Mouse (Mus musculus) heart, embryonic 15.5 days (tissue): ENCODE results near the gene Tmem107. TPM values are rescaled to one million over a fixed set of nuclear protein-coding genes. Genes with fewer than 3 reads are reported as not detected.
"Not testable (repeated sequence)": the region's sequence is repeated elsewhere in the genome, so short reads cannot be mapped to it uniquely, and the experiment has no call there.

Source experiments
- ATAC-seq: fragments of 200-750 bp; cut with Nextera tagmentation; replicated peaks from 2 replicates; pipeline ENCODE4 v1.8.0; 2017; ENCODE audit warnings: low read depth, moderate TSS enrichment; ENCODE audit not compliant: insufficient number of reproducible peaks, insufficient read depth, low FRiP score
- H3K27ac ChIP-seq: fragments of 300-500 bp; sonication (generic); 2 replicates; pipeline ENCODE4 v1.5.1; 2015; ENCODE audit warnings: mild to moderate bottlenecking, inconsistent platforms
- H3K27me3 ChIP-seq: fragments of 300-500 bp; sonication (generic); 2 replicates; pipeline ENCODE4 v1.6.1; 2015; ENCODE audit warnings: inconsistent platforms
- H3K36me3 ChIP-seq: fragments of 300-500 bp; sonication (generic); 2 replicates; pipeline ENCODE4 v1.6.1; 2015; ENCODE audit warnings: mild to moderate bottlenecking, inconsistent platforms
- H3K4me1 ChIP-seq: fragments of 300-500 bp; sonication (generic); replicated peaks from 2 replicates; pipeline ENCODE4 v1.6.1; 2015; ENCODE audit warnings: inconsistent platforms
- H3K4me2 ChIP-seq: fragments of 300-500 bp; sonication (generic); 2 replicates; pipeline ENCODE4 v1.6.1; 2015; ENCODE audit warnings: inconsistent platforms, mild to moderate bottlenecking, moderate library complexity
- H3K4me3 ChIP-seq: fragments of 300-500 bp; sonication (generic); 2 replicates; pipeline ENCODE4 v1.5.1; 2015; ENCODE audit warnings: mild to moderate bottlenecking, inconsistent platforms
- H3K9ac ChIP-seq: fragments of 300-500 bp; sonication (generic); 2 replicates; pipeline ENCODE4 v1.6.1; 2015; ENCODE audit warnings: mild to moderate bottlenecking, inconsistent platforms
- H3K9me3 ChIP-seq: fragments of 300-500 bp; sonication (generic); replicated peaks from 2 replicates; pipeline ENCODE4 v1.6.1; 2016; ENCODE audit warnings: inconsistent platforms
- WGBS: fragments of 180-500 bp; shearing (Covaris S2); methylation state at CpG from one replicate; pipeline ENCODE4 v1.1.7; 2015; ENCODE audit warnings: mixed read lengths; 5-methylcytosine and 5-hydroxymethylcytosine counted together
- polyA plus RNA-seq: library from polyadenylated mRNA; unstranded; fragments of >200 nt; fragmentation: Nextera tagmentation; extraction: Ambion mirVana; gene quantifications from 2 replicates; pipeline ENCODE4 v1.2.1, GENCODE M21; 2015

Gene Tmem107
- polyA plus RNA-seq, 1 experiment from 2014 or later: 40.9 TPM

DNA sequence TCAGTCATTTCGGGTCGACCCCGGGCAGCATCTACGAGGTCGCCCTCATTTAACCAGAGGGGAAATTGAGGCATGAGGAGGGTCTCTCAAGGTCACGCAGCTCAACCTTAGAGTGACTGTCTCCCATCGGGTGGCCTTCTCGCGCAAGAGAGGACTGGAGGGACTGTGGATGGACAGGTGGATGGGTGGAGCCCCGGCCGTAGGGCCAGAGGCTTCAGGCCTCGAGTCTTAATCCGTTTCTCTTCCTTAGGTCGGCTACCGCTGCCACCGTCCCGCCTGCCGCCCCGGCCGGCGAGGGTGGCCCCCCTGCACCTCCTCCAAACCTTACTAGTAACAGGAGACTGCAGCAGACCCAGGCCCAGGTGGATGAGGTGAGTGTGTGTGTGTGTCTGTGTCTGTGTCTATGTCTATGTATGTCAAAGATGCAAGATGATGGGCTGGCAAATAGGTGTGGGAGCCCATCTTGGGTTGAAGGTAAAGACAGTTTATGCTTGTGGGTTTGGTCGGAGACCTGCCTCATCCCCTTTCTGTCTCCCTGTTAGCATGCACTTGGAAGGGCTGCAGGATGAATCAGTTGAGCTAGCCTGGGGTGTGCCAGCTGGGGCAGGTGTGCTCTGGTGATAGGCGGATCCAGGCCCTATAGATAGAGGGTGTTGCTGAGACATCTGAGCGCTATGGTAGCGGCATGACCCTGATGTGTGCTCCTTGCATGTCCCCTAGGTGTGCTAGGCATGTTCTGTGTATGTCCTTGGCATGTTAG lies 18.4 kb downstream of the Tmem107 start:
- peaks cover 23% of the 10 kb centered on the region for H3K36me3 ChIP-seq
- no peak for ATAC-seq
- H3K9me3 ChIP-seq: no peaks in the 10 kb centered on the region
- H3K9ac ChIP-seq: peak overlapping the region; percentile 94
- H3K27ac ChIP-seq: peak overlapping the region; percentile 94
- H3K27me3 ChIP-seq: no peaks in the 10 kb centered on the region
- H3K4me3 ChIP-seq: peak overlapping the region; percentile 87
- 6% methylated on average over 25 of the region's 25 CpGs for WGBS
- peaks cover 56% of the 10 kb centered on the region for H3K4me1 ChIP-seq
- peak overlapping the region; percentile 82 for H3K4me2 ChIP-seq

DNA sequence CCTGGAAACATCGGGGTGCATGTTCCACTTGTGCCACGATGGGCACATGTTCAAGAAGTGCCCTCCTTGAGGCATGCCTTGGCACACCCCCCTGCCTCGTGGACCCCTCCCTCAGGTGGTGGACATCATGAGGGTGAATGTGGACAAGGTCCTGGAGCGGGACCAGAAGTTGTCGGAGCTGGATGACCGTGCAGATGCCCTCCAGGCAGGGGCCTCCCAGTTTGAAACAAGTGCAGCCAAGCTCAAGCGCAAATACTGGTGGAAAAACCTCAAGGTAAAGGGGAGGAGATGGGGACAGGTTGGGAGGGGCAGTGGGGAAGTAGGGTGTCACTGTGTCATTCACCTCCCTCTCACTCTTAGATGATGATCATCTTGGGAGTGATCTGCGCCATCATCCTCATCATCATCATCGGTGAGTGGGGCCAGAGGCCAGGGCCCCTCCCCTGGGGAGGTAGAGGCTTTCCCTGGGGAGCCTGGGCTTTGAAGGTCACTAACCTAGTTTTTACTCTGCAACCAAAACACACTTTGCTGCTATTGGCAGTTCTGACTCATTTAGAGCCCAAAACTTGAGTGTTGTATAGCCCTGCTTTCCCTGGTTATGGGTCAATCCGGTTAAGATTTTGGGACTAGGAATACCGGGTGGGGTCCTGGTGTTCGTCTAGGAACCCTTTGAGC lies 19.1 kb downstream of the Tmem107 start:
- Histone ChIP-seq H3K9me3 (no peaks in the 10 kb centered on the region), H3K4me2 (peak overlapping the region; percentile 82), H3K27me3 (no peaks in the 10 kb centered on the region), H3K4me1 (peaks cover 61% of the 10 kb centered on the region), H3K27ac (peak overlapping the region; percentile 94), H3K36me3 (peaks cover 23% of the 10 kb centered on the region), H3K4me3 (peak overlapping the region; percentile 87), H3K9ac (peak overlapping the region; percentile 94)
- WGBS: 78% methylated on average over 12 of the region's 12 CpGs
- ATAC-seq: no peak

DNA sequence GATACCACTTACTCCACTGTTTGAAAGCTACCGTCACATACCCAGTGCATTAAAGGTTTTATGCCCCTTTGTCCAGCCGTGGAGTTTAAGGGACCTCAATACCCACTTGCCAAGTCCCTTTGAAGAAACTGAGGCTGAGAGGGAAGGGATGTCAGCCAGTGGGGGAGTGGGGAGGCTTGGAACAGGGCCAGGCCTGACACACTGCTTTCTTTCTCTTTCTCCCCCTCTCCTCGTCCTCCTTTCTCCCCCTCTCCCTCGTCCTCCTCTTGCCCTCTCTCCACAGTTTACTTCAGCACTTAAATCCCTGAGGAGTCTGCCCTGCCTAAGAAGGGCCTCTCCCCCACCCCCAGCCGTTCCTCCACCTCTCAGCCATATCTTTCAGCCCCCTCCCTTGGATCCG lies 19.8 kb downstream of the Tmem107 start:
- WGBS: 54% methylated on average over 5 of the region's 6 CpGs
- Histone ChIP-seq H3K4me3 (0 out of 2 replicates have a peak overlapping the region, but pooled peaks have one; percentile 87), H3K9me3 (no peaks in the 10 kb centered on the region), H3K27ac (peak overlapping the region; percentile 94; the same call in 1 of the 2 replicates), H3K4me2 (peak overlapping the region; percentile 82), H3K4me1 (peaks cover 61% of the 10 kb centered on the region), H3K27me3 (no peaks in the 10 kb centered on the region), H3K9ac (no peak overlapping the region), H3K36me3 (peaks cover 23% of the 10 kb centered on the region)
- ATAC-seq: no peak

DNA sequence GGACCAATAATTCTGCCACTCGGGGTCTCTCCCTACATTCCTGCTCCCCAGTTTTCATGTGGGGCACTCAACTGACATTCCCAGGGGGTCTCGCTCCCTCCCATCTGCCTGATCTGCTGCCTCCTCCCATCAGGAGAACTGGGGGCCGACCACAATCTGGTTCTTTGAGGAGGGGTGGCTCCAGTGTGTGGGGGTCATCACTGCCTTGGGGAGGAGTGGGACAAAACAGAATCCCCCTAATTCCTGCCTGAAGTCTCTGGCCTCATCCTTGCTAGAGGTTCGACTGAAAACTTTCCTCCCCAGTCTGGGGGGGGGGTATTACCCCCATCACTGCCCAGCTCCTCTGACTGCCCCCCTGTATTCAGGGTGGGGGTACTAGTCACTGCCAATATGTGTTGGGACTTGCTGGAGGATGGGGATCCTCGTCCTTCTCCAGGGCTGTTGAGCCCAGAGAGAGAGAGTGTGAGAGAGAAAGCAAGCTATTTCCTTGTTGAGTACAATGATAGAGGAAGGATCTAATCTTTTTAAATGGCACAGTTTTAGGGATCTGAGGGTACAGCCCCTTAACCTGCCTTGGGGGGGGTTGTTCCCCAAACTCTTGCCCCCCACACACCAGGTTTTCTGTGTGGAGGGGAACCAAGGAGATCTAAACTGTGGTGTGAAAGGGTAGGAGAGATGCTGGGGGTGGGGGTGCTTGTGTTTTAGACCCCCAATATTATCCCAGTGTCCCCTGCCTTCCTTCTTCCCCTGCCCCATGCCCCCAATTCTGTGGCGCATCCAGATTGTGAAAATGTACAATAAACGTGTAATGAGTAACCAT lies 21.2 kb downstream of the Tmem107 start:
- Histone ChIP-seq H3K36me3 (peaks cover 23% of the 10 kb centered on the region), H3K4me2 (no peak overlapping the region), H3K27me3 (no peaks in the 10 kb centered on the region), H3K4me3 (no peak overlapping the region), H3K9ac (0 out of 2 replicates have a peak overlapping the region, but pooled peaks have one; percentile 15), H3K9me3 (no peaks in the 10 kb centered on the region), H3K27ac (peak overlapping the region; percentile 92; the same call in 1 of the 2 replicates), H3K4me1 (peaks cover 53% of the 10 kb centered on the region)
- no peak for ATAC-seq
- WGBS: 55% methylated on average over 7 of the region's 7 CpGs

GRCm38 (mm10) chr11:69092386-69092751 lies 21.8 kb downstream of the Tmem107 start:
- H3K27me3 ChIP-seq: no peaks in the 10 kb centered on the region
- no peak for ATAC-seq
- peaks cover 51% of the 10 kb centered on the region for H3K4me1 ChIP-seq
- no peak overlapping the region for H3K4me2 ChIP-seq
- WGBS: 1% methylated on average over 3 of the region's 3 CpGs
- peak overlapping the region; percentile 92 for H3K27ac ChIP-seq
- no peak overlapping the region for H3K9ac ChIP-seq
- H3K9me3 ChIP-seq: no peaks in the 10 kb centered on the region
- H3K36me3 ChIP-seq: peaks cover 23% of the 10 kb centered on the region
- no peak overlapping the region for H3K4me3 ChIP-seq

DNA sequence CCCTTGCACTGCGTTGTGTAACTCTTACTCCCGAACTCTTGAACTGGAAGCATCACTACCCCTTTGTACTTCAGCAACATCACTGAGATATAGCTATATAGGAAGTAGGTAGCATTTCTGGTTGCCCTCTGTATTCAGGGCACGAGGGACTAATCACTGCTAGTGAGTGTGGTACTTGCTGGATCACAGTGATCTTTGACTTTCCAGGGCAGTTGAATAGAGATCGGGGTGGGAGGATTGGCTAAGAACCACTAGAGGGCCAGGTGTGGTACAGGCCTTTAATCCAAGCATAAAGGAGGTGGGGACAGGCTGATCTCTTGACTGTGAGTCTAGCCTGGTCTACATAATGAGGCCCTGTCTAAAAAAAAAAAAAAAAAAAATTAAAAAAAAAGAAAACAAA lies 22.3 kb downstream of the Tmem107 start:
- ATAC-seq: no peak
- peaks cover 51% of the 10 kb centered on the region for H3K4me1 ChIP-seq

GRCm38 (mm10) chr11:69093856-69094255 lies 23.2 kb downstream of the Tmem107 start:
- H3K9ac ChIP-seq: peak overlapping the region; percentile 47; the same call in 1 of the 2 replicates
- H3K27ac ChIP-seq: peak overlapping the region; percentile 92
- not testable (repeated sequence) for H3K9me3 ChIP-seq, H3K4me3 ChIP-seq, ATAC-seq, H3K4me2 ChIP-seq, H3K27me3 ChIP-seq
- peaks cover 23% of the 10 kb centered on the region for H3K36me3 ChIP-seq
- H3K4me1 ChIP-seq: peaks cover 57% of the 10 kb centered on the region
- WGBS: 83% methylated on average over 7 of the region's 7 CpGs

More for the DNA sequence above, 22.3 kb downstream of the Tmem107 start:
- Histone ChIP-seq H3K27me3 (no peaks in the 10 kb centered on the region), H3K27ac (peak overlapping the region; percentile 92), H3K36me3 (peaks cover 23% of the 10 kb centered on the region), H3K9ac (no peak overlapping the region), H3K9me3 (no peaks in the 10 kb centered on the region), H3K4me3 (no peak overlapping the region), H3K4me2 (no peak overlapping the region)
- 85% methylated on average over 4 of the region's 4 CpGs for WGBS

DNA sequence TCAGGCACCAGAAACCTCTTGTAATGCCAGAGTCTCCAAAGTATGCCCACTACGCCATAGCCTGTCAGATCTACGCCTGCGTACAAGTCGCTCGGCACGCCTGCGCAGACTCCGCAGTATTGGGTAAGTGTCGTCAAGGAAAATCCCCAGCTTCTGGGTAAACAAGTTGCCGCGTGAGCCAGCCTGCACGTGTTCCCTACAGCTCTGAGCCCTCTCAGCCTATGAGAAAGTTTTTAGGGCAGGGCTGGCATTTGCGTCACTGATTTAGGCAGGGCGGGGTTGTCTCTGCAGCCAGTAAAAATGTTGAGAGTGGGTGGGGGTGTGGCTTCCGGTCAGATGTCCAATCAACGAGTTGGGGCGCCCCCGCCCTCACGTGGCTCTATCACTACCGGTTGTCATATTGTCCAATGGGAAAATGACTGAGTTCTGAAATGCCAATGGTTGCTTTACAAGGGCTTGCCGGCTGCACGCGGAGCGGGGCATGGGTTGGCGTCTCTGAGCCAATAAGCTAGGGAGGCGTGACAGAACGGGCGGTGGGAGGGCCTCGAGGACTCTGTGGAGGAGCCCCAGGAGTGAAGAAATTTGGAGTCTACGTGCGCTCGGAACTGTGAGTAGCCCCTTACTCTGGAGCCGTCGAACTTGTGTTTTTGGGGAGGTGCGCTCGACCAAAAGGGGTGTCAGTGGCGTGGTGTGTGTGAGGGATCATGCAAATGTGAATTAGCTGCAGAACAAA lies 24.3 kb downstream of the Tmem107 start, which contains the start of gene Per1:
Per1 (plus strand) TSS at position 521 of the 733 bp plus-strand sequence.
- peak within 1 kb of the TSS; percentile 73 for H3K4me3 ChIP-seq
- peak within 1 kb of the TSS; percentile 99 for H3K27ac ChIP-seq
- peaks cover 18% of the 10 kb centered on the region for H3K36me3 ChIP-seq
- peak; percentile 84 for ATAC-seq
- peak within 1 kb of the TSS; percentile 86 for H3K9ac ChIP-seq
- H3K9me3 ChIP-seq: no peaks in the 10 kb centered on the region
- peak within 1 kb of the TSS; percentile 83 for H3K4me2 ChIP-seq
- no peaks in the 10 kb centered on the region for H3K27me3 ChIP-seq
- under 1% methylated on average over 37 of the region's 37 CpGs for WGBS
- peaks cover 59% of the 10 kb centered on the region for H3K4me1 ChIP-seq

- ATAC-seq: no peak
- Histone ChIP-seq H3K36me3 (peaks cover 19% of the 10 kb centered on the region), H3K27me3 (no peaks in the 10 kb centered on the region), H3K9me3 (no peaks in the 10 kb centered on the region), H3K27ac (peak overlapping the region; percentile 99), H3K4me3 (peak overlapping the region; percentile 73), H3K4me2 (peak overlapping the region; percentile 83), H3K9ac (peak overlapping the region; percentile 86), H3K4me1 (peaks cover 58% of the 10 kb centered on the region)
- under 1% methylated on average over 27 of the region's 27 CpGs for WGBS
Observed at GRCm38 (mm10) chr11:69095511-69096231, 25.1 kb downstream of the Tmem107 start.

DNA sequence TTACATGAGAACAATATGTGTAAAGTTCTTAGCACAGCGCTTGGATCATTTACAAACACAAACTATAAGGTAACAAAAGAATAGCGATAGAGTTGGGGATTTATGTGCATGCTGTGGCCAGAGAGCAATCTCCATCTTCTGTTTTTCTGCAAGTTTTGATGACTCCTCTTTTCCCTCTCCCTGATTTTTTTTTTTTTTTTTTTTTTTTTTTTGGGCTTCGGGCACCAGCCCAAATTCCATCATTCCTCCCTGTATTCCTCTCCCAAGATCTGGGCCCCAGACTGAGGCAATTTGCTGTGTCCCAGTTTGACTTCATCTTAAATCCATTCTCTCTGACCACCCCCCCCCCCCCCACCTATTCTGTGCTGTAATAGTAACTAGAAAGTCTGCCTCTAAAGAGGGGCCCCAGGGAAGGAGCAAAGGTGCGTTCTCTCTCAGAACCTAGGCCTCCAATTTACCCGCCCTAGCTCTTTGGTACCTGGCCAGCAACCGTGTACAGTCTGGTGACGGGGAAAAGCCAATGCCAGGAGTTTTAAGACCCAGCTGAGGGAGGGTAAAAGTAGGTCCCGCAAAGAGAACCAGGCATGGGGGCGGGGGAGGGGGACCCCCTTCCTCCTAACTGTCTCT lies 25.9 kb downstream of the Tmem107 start:
- peaks cover 62% of the 10 kb centered on the region for H3K4me1 ChIP-seq
- peaks cover 25% of the 10 kb centered on the region for H3K36me3 ChIP-seq
- peak overlapping the region; percentile 83 for H3K4me2 ChIP-seq
- H3K9me3 ChIP-seq: no peaks in the 10 kb centered on the region
- H3K27ac ChIP-seq: peak overlapping the region; percentile 99
- H3K27me3 ChIP-seq: no peaks in the 10 kb centered on the region
- no peak for ATAC-seq
- peak overlapping the region; percentile 86 for H3K9ac ChIP-seq
- WGBS: 9% methylated on average over 9 of the region's 9 CpGs
- peak overlapping the region; percentile 73 for H3K4me3 ChIP-seq
